Mouse (Mus musculus): Measurements from ENCODE around the gene Gm20747.
"Not testable (repeated sequence)": the region's sequence is repeated elsewhere in the genome, so short reads cannot be mapped to it uniquely, and the experiment has no call there.

Gm20747 gene

GRCm38 (mm10) chrY:53418191-53418590 is at the start of gene Gm20747:
Gm20747 (minus strand) TSS chrY:53418291.
- not testable (repeated sequence) for DNase-seq (ENCODE audit: low spot score)

Data from MN1 (cell line).